Mouse (Mus musculus) E14TG2a.4 (cell line): ENCODE measurements around the gene Pde4a.

Source experiments
- CTCF ChIP-seq: conservative IDR thresholded peaks from 2 replicates; pipeline ENCODE4 v1.5.1; 2014; ENCODE audit warnings: low read length
- NANOG ChIP-seq: IDR thresholded peaks from 2 replicates; pipeline ENCODE4 v1.6.1; 2014; ENCODE audit warnings: borderline replicate concordance, low read length, mixed read lengths
- POU5F1 ChIP-seq: IDR thresholded peaks from 2 replicates; pipeline ENCODE4 v1.6.1; 2014; ENCODE audit warnings: low read length, borderline replicate concordance

GRCm38 (mm10) chr9:21251116-21251735 is 85.7 kb downstream of the Pde4a start:
- TF ChIP-seq CTCF (no peak), NANOG (no peak), POU5F1 (no peak)
